Mouse (Mus musculus): Measurements from ENCODE around the gene Pla1a. TPM values are rescaled to one million over a fixed set of nuclear protein-coding genes. Genes with fewer than 3 reads are reported as not detected.
A peak's percentile ranks its signal among the peaks of the same experiment; 100 is the strongest.
"Not testable (repeated sequence)": the region's sequence is repeated elsewhere in the genome, so short reads cannot be mapped to it uniquely, and the experiment has no call there.

The Pla1a gene
- polyA plus RNA-seq (2015; fragmentation: Nextera tagmentation; extraction: Ambion mirVana) = 0.49 and 0.60 TPM in 2 replicates

DNA sequence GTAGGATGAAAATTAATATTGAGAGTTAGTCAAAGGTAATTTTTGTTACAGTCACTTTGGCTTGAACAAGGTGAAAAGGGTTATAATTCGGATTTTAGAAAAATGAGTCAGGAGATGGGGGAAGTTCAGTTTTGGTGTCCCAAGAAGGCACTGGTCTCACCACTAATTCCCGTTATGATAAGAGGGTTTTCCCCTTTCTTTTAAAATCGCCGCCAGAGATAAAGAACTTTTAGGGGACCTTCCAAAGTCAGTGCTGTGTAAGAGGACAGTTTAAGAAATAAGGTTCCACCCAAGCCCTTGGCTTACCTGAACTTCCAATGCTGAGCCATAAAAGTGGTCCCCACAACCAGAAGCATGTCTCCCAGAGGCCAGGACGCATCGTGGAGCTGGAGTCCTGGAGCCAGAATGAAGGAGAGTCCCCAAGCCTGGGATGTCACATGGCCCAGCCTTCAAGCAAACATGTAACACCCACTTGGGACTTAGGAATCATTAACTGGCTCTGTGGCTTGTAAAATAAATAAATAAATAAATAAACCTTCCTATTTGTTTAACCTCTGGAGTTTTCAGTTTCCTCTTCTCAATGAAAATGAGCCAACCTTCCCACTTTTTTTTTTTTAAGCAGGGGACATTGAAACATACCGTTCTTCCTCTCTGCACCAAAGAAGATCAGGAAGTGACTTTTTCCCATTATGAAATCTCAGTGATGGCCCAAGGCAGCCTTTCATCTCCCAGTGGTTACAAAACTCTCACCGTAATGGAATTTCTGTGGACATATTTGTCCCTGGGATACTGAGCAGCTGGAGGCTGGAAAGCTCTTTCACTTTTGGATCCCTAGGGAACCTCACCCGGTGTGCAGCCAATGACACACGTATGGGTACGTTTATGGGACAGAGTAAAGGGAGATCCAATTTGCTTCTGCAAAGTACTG lies at the start of gene Pla1a:
Gene Pla1a, minus strand, starts transcription at position 648 of the 928 bp plus-strand sequence.
- Histone ChIP-seq H3K4me3 (replicated peaks) (no peak within 1 kb of the TSS), H3K27ac (replicated peaks) (no peak within 1 kb of the TSS), H3K36me3 (no peaks in the 10 kb centered on the region), H3K9ac (no peak within 1 kb of the TSS), H3K4me1 (no peaks in the 10 kb centered on the region), H3K4me2 (replicated peaks) (no peak within 1 kb of the TSS), H3K27me3 (no peaks in the 10 kb centered on the region), H3K9me3 (replicated peaks) (no peaks in the 10 kb centered on the region)
- 70% methylated on average over 11 of the region's 11 CpGs for WGBS
- no peak for ATAC-seq (ENCODE audit: insufficient number of reproducible peaks, low FRiP score, low TSS enrichment, low read depth)

DNA sequence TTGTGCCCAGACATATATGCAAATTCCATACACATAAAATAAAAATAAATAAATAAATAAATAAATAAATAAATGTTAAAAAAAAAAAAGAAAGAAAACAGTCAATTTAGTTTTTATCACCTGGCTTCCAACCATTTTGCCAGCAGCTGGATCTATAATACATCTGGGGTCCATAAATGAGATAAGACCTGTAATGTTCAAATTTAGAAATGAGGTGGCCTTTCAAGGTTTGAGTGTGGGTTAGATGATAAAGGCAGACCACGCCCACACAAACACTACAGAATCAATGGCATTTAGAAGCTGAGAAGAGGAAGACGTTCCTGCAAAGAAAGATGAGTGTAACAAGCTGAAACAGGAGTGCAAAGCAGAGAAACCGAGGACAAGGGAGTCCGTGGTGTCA lies 48.4 kb upstream of the Pla1a start:
- no peak overlapping the region for H3K4me3 ChIP-seq (replicated peaks)
- H3K36me3 ChIP-seq = no peaks in the 10 kb centered on the region
- ATAC-seq (ENCODE audit: insufficient number of reproducible peaks, low FRiP score, low TSS enrichment, low read depth) = no peak
- no peaks in the 10 kb centered on the region for H3K9me3 ChIP-seq (replicated peaks)
- 0 out of 2 replicates have a peak, but pooled peaks cover 14% of the 10 kb centered on the region for H3K27me3 ChIP-seq
- peaks cover 8% of the 10 kb centered on the region for H3K4me1 ChIP-seq
- WGBS = 75% methylated on average over 4 of the region's 4 CpGs
- no peak overlapping the region for H3K27ac ChIP-seq (replicated peaks)
- H3K4me2 ChIP-seq (replicated peaks) = no peak overlapping the region
- H3K9ac ChIP-seq = no peak overlapping the region

DNA sequence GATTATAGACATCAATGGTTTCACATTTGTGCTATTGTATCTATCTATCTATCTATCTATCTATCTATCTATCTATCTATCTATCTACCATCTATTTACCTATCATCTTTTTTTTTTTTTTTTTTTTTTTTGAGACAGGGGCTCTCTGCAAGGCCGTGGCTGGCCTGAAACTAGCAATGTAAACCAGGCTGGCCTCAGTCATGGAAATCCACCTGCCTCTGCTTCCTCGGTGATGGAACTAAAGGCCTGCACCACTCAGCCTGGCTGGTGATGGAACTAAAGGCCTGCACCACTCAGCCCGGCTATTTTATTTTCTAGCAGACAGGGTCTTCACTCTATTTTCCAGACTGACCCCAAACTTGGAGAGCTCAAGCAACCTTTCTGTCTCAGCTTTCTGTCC lies 45.4 kb upstream of the Pla1a start:
- H3K4me1 ChIP-seq = peaks cover 8% of the 10 kb centered on the region
- WGBS = 95% methylated on average over 3 of the region's 3 CpGs
- no peak overlapping the region for H3K4me2 ChIP-seq (replicated peaks)
- H3K27me3 ChIP-seq = 0 out of 2 replicates have a peak, but pooled peaks cover 8% of the 10 kb centered on the region
- no peak overlapping the region for H3K27ac ChIP-seq (replicated peaks)
- no peaks in the 10 kb centered on the region for H3K36me3 ChIP-seq
- H3K9ac ChIP-seq = no peak overlapping the region
- ATAC-seq (ENCODE audit: insufficient number of reproducible peaks, low FRiP score, low TSS enrichment, low read depth) = no peak
- no peak overlapping the region for H3K4me3 ChIP-seq (replicated peaks)
- H3K9me3 ChIP-seq (replicated peaks) = no peaks in the 10 kb centered on the region

DNA sequence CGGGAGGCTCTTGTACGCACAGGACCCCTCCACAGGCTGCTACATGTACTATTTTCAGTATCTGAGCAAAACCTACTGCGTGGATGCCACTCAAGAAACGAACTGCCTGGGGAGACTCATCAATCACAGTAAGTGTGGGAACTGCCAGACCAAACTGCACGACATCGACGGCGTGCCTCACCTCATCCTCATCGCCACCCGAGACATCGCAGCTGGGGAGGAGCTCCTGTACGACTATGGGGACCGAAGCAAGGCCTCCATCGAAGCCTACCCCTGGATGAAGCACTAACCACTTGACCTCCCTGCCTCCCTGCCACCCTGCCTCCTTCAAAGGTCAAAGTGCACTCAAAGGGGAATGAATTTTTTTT lies 44.3 kb upstream of the Pla1a start:
- H3K9ac ChIP-seq; ATAC-seq (ENCODE audit: insufficient number of reproducible peaks, low FRiP score, low TSS enrichment, low read depth); H3K27ac ChIP-seq (replicated peaks); H3K27me3 ChIP-seq; H3K4me1 ChIP-seq; H3K9me3 ChIP-seq (replicated peaks); H3K36me3 ChIP-seq: not testable (repeated sequence)
- WGBS = 37% methylated on average over 14 of the region's 14 CpGs
- peak overlapping the region; percentile 77 for H3K4me2 ChIP-seq (replicated peaks)
- peak overlapping the region; percentile 42 for H3K4me3 ChIP-seq (replicated peaks)

DNA sequence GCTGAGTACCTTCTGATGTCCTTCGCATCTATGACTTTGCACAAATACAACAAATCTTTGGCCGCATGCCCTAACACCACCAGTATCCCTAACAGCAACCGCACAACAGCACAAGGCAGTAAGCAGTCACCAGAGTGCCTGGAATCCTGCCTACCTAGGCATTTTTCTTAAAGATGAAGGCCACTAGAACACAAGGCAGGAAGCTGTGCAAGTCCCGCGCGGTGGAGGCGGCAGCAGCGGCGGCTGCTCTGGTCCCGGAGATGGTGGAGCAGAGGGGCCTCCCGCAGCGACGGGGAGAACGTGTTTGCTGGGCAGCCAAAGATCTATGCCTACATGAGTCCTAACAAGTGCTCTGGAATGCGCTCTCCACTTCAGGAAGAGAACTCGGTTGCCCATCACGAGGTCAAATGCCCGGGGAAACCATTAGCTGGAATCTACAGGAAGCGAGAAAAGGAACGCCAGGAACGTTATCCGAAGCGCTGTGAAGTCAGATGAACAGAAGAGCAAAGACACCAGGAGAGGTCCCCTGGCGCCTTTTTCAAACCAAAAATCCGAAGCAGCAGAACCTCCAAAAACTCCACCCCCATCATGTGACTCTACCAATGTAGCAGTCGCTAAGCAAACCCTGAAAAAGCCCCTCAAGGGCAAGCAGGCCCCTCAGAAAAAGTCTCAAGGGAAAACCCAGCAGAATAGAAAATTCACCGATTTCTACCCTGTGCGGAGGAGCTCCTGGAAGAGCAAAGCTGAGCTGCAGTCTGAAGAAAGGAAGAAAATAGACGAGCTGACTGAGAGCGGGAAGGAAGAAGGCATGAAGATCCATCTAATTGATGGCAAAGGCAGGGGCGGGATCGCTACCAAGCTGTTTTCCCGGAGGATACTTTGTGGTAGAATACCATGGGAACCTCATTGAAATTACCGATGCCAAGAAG lies 43.6 kb upstream of the Pla1a start:
- Histone ChIP-seq H3K9me3 (replicated peaks) (no peaks in the 10 kb centered on the region), H3K27ac (replicated peaks) (peak overlapping the region; percentile 63), H3K4me2 (replicated peaks) (peak overlapping the region; percentile 77), H3K27me3 (0 out of 2 replicates have a peak, but pooled peaks cover 3% of the 10 kb centered on the region), H3K9ac (peak overlapping the region; percentile 26; the same call in 1 of the 2 replicates), H3K36me3 (no peaks in the 10 kb centered on the region), H3K4me3 (replicated peaks) (peak overlapping the region; percentile 42), H3K4me1 (peaks cover 8% of the 10 kb centered on the region)
- ATAC-seq (ENCODE audit: insufficient number of reproducible peaks, low FRiP score, low TSS enrichment, low read depth) = no peak
- 6% methylated on average over 34 of the region's 34 CpGs for whole genome bisulfite sequencing

DNA sequence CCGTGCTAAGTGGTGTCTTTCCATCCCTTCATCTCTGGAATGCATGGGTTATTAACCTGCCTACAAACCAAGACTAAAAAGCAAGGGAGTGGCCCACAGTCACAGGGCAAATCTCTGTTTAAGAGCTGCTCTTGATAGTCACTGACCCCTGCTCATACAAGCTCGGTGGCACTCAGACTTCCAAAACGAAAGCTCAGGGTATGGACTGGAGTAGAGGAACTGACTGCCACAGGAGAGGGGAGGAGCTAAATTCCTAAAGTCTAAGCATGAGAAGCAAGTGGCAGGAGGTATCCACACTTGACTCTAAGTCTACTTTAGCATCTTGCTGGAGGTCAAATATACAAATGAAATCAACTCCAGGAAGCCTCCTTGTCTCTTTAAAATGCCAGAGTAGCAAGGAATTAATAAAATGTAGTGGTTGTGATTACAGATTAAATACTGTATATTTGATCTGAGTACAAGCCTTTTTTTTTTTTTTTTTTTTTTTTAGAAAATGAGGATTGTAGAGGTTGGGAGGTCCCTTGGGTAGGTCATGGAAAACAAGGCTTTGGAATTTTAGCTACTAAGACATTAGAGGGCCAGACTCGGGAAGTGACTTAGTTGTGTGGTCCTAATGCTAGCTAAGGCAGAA lies 42.9 kb upstream of the Pla1a start:
- Histone ChIP-seq H3K9ac (no peak overlapping the region), H3K4me3 (replicated peaks) (peak overlapping the region; percentile 42), H3K4me2 (replicated peaks) (peak overlapping the region; percentile 77), H3K36me3 (no peaks in the 10 kb centered on the region), H3K27me3 (no peaks in the 10 kb centered on the region), H3K4me1 (peaks cover 8% of the 10 kb centered on the region), H3K27ac (replicated peaks) (no peak overlapping the region), H3K9me3 (replicated peaks) (no peaks in the 10 kb centered on the region)
- ATAC-seq (ENCODE audit: insufficient number of reproducible peaks, low FRiP score, low TSS enrichment, low read depth) = 0 out of 2 replicates have a peak, but pooled peaks have one; percentile 15
- 49% methylated on average over 4 of the region's 4 CpGs for WGBS

DNA sequence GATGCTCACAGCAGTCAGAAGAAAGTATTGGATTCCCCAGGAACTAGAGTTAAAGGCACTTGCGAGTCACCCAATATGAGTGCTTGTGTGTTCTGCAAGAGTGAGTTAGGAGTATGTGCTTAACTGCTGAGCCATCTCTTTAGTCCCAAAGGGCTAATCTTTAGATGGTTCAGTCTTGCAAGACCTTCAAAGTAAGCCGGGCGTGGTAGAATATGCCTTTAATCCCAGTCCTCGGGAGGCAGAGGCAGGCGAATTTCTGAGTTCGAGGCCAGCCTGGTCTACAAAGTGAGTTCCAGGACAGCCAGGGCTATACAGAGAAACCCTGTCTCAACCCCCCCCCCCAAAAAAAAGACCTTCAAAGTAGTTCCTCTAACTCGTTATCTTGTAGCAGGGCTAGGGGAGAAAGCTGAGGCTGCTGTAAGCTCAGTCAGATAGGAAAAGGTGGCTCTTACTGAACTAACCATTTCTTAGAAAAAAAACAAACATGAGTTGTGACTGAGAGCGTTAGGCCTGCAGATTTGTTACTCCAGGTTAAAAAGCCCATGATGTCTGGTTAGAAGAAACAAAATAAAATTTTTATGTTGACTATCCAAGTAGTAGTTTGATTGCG lies 41.8 kb upstream of the Pla1a start:
- Histone ChIP-seq H3K27me3 (no peaks in the 10 kb centered on the region), H3K9ac (no peak overlapping the region), H3K4me3 (replicated peaks) (no peak overlapping the region), H3K4me2 (replicated peaks) (no peak overlapping the region), H3K9me3 (replicated peaks) (no peaks in the 10 kb centered on the region), H3K27ac (replicated peaks) (no peak overlapping the region), H3K4me1 (peaks cover 8% of the 10 kb centered on the region), H3K36me3 (no peaks in the 10 kb centered on the region)
- 88% methylated on average over 9 of the region's 9 CpGs for WGBS
- ATAC-seq (ENCODE audit: insufficient number of reproducible peaks, low FRiP score, low TSS enrichment, low read depth) = no peak

DNA sequence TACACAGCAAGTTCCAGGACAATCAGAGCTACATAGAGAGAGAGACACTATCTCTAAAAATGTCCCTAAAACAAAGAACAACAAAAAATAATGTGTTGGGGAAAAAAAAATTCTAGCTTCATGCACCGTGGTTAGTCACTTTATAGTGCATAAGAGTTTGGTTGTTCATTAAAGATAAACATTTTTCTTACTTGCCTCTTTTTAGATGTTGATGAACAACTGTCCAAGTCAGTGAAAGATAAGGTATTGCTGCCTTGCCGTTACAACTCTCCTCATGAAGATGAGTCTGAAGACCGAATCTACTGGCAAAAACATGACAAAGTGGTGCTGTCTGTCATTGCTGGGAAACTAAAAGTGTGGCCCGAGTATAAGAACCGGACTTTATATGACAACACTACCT lies 40.7 kb upstream of the Pla1a start:
- H3K4me1 ChIP-seq = peaks cover 8% of the 10 kb centered on the region
- no peaks in the 10 kb centered on the region for H3K27me3 ChIP-seq
- no peak overlapping the region for H3K9ac ChIP-seq
- H3K9me3 ChIP-seq (replicated peaks) = no peaks in the 10 kb centered on the region
- WGBS = 90% methylated on average over 5 of the region's 5 CpGs
- H3K27ac ChIP-seq (replicated peaks) = no peak overlapping the region
- H3K36me3 ChIP-seq = no peaks in the 10 kb centered on the region
- ATAC-seq (ENCODE audit: insufficient number of reproducible peaks, low FRiP score, low TSS enrichment, low read depth) = no peak
- no peak overlapping the region for H3K4me2 ChIP-seq (replicated peaks)
- H3K4me3 ChIP-seq (replicated peaks) = no peak overlapping the region

DNA sequence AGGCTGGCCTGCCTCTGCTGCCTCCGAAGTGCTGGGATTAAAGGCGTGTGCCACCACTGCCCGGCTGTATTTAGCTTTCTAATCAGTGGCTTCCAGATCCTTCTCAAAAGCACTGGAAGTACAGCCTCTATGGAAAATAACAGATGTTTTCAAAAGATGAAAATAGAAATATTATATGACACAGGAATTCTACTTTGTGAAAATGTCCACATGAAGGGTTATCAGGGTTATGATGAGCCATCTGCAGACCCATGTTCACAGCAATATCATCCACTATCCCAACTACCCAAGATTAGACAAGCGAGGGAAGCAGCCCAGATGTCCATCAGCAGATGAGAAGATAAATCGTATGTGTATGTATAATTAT lies 39.5 kb upstream of the Pla1a start:
- WGBS = 85% methylated on average over 5 of the region's 5 CpGs
- no peak overlapping the region for H3K4me2 ChIP-seq (replicated peaks)

DNA sequence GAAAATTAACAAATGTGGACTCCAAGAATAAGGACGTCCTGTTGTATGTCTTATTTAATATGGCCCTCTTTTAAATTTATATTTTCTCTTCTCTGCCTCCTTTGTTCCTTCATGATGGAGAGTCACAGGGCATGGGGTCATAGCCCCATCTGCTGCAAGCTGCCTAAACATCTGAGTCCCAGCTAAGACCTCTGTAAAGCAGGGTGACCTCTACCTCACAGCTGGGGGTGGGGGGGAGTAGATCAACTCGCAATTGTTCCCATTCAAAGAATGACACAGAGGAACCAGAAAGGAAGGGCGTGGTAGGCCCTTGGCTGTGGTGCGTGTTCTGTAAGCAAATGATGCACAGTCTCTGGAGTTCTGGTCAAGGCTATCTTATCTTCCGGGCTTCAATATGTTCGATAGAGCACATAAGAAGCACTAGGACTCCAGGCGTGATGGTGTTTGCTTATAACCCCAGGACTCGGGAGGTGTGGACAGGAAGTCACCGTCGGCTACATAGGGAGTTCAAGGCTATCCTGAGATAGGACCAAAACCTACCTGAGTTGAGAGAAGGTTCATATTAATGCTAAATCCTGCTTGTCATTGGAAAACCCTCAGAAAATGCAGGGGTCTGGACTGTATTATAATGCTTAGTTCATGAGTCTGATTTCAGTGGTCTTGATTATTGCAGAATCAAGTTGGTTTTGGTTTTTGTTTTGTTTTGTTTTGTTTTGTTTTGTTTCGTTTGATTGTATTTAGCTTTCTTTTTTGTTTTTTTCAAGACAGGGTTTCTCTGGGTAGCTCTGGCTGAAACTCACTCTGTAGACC lies 39.0 kb upstream of the Pla1a start:
- Histone ChIP-seq H3K4me1 (peaks cover 4% of the 10 kb centered on the region), H3K27ac (replicated peaks) (no peak overlapping the region), H3K4me2 (replicated peaks) (no peak overlapping the region), H3K9ac (no peak overlapping the region), H3K36me3 (no peaks in the 10 kb centered on the region), H3K4me3 (replicated peaks) (no peak overlapping the region), H3K27me3 (no peaks in the 10 kb centered on the region), H3K9me3 (replicated peaks) (no peaks in the 10 kb centered on the region)
- ATAC-seq (ENCODE audit: insufficient number of reproducible peaks, low FRiP score, low TSS enrichment, low read depth) = no peak
- WGBS = 84% methylated on average over 11 of the region's 11 CpGs

More for the DNA sequence above, 39.5 kb upstream of the Pla1a start:
- Histone ChIP-seq H3K36me3 (no peaks in the 10 kb centered on the region), H3K4me3 (replicated peaks) (no peak overlapping the region), H3K27me3 (no peaks in the 10 kb centered on the region), H3K9me3 (replicated peaks) (no peaks in the 10 kb centered on the region), H3K9ac (no peak overlapping the region), H3K27ac (replicated peaks) (no peak overlapping the region), H3K4me1 (peaks cover 8% of the 10 kb centered on the region)
- ATAC-seq (ENCODE audit: insufficient number of reproducible peaks, low FRiP score, low TSS enrichment, low read depth) = no peak
